Mouse (Mus musculus) cerebellum, adult 11 months (tissue): ENCODE data around the gene Cacna1d.

Experiments
- DNase-seq: peaks from one replicate; pipeline ENCODE4 v3.0.0; 2022

The Cacna1d gene

DNA sequence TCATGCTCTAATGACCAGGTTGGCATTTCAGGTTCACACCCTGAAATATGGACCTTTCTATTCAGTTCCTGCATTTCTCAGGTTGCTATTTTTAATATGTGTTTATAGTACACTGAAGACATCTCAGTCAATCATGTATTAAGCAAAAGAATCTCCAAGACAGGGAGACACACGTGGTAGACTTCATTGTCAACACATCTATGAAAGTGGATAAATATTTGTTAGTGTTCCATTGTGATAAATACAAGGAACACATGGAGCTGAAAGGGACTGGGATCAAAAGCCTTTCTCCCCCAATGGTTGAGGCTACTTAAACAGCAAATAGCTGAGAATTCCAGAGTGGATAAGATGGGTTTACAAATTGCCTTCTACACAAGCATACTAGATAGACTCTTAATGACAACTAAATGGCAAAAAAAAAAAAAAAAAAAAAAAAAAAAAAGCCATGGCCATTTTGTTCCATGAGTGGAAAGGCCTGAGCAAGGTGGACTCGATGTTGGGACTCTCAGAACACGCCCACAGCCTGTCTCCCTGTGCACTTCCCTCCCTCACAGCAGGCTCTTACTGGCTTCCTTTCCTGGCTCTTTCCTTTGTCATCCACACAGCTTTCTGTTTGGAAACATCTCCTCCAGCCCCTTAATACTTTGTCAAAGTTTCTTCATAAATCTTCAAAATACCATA, 127.6 kb downstream of the Cacna1d start:
- no peak for DNase-seq

DNA sequence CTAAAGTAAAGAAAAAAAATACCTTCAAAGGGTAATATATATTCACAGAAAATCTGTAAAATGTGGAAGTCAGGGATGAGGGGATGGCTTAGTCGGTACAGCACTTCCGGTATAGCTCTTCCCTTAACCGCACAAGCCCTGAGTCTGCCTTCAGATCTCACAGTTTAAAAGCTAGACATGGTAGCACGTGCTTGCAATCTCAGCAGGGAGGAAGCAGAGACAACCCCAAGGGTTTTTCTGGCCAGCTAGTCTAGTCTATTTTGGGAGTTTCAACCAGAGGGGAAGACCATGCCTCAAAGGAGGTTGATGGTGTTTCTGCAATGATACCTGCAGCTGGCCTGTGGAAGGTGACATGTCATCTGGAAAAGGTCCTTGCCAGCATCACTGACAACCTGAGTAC, 128.9 kb downstream of the Cacna1d start:
- no peak for DNase-seq

DNA sequence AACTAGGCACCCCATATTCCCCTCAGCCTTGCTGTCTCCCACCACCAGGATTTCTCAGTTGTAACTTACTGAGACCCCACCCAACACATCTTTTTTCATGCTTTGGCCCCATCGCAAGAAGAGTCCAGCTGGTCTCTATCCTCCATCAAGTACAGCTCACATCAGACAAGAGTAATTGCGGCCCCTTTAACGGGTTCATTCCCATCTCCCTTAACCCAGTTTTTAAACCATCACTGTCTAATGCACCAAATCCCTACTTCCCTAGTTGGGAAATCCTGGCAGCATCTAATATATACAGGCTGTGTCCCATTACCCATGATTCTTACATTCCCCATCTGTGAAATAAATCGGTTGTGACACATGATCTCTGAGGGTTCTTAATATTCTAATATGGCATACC, 130.8 kb downstream of the Cacna1d start:
- no peak for DNase-seq

DNA sequence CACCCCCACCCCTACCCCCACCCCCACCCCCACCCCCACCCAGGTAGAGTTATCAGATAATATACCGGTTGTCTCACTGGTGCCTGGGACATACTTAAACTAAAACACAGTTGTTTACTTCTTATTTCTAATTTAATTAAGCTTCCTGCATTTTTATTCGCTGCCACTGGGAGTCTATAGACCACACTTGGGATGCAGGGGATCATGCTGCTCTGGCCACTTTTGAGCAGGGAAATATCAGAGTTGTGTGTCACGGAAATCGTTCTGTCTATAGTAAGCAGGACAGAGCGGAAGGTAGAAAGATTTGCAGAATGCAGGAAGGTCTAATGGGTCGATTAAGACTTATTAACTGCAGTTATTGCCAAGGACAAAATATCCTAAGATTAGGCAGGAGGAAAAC, 131.3 kb downstream of the Cacna1d start:
- DNase-seq: no peak

DNA sequence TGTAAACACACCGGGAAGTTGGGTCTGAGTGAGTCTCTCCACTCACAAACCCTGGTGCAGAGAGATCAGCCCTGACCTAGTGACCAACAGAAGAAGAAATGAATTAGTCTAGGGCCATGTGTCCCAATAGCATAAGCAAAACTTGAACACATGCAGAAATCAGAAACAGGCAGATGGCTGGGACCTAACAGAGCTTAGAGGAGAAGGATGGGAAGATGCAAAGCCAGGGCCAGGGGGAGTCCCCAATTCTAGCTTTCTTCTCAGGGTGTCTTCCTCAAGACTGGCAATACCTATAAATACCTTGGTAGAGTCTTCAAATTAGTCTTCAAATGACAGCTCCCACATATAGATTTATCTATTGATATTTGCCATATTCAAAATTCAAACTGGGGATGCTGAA, 133.2 kb downstream of the Cacna1d start:
- DNase-seq: no peak

DNA sequence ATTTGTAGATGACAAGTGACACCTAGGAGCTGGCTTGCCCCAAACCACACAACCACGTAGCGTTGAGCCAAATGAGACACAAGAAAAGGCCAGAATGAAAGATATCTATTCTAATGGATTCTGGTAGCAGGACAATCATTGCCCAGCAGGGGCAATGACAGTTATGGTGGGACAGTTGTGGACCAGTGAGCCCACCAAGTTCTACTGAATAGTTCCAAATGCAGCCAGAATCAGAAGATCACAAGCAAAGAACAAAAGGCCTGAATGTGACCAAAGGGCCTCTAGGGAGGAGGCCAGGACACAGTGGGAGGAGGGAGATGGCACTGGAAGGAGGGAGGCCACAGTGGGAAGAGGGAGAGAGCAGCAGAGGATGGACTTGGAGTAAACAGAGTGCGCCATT, 134.8 kb downstream of the Cacna1d start:
- no peak for DNase-seq

DNA sequence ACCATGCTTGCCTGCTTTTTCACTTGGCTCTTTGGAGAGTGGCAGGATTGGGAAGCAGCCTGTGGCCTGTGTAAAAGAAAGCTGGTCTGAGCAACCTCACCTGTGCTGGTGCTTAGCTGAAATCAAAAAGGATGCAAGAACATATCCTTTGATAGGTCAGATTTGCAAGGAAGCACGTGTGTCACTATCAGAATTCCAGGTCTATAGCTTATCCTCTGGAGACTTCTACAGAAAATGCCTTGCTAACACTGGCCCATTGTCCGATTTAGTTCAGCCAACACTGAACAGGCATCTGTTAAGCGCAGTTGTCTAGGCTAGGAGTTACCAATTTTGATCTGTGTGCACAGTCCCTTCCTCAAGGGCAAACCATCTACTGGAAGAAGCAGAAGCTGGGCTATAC, 136.5 kb downstream of the Cacna1d start:
- DNase-seq: no peak

DNA sequence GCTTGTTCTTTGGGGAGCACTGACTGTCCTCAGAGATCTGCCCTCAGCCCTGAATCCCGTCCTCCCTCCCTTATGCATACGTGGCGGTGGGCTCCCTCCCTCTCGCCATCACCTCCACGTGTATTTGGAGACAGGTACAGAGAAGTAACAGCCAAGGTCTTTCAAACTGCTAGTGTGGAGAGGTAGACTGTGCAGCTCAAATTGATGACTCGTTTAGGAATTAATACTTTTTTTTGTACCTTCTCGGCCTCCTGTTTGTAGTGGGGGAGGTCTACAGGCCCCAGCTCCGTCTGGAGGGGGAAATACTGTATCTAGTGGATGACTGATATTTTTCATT, 137.2 kb downstream of the Cacna1d start:
- DNase-seq: peak; percentile 20

DNA sequence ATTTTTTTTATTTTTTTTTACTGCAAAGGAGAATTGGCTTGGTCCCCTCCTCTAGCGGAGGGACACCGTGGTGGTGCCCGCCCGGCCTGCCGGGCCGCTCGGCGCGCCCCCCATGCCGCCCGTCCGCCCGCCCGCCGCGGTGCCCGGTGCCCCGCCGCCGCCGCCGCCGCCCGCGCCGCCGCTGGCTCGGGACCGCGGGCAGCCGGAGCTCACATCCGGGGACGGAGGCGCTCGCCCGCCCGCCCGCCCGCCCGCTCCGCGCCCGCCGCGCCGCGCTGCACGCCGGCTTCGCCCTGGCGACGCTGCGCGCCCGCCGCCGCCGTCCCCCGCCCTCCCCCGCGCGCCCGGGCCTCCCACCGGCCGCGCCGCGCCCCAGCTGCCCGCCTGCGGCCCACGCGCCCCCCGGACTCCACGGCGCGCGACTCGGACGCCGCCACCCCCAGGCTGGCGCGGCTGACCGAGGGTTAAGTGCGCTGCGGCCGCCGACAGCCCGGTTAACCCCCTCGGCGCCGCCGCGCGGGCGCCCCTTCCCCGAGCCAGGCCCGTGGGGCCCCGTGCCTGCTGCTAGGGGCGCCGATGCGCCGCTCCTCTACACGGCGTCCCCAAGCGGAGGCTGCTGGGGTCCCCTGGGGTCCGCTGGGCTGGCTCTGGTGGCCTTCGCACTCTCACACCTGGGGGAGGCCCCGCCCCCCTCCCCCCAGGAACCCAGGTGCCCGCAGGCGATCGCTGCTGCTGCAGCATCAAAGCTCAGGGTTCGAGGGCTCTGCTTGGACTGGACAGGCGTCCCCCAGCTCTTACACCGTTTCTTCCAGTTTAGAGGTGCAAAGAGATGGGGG, 137.7 kb downstream of the Cacna1d start:
- peak; percentile 38 for DNase-seq

DNA sequence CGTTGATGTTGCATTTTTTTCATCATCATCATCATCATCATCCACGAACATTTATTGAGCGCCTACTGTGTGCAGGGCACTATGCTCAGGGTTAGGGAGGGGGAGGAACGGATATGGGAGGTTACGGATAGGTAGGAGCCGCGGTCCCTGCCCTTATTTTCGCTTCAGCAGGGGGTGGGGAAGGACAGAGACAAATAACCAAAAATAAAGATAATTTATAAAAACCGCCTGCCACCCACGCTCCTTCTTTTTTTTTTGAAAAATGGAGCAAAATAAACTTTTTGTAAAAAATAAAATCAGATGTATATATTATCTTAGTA, 138.3 kb downstream of the Cacna1d start:
- DNase-seq: no peak

DNA sequence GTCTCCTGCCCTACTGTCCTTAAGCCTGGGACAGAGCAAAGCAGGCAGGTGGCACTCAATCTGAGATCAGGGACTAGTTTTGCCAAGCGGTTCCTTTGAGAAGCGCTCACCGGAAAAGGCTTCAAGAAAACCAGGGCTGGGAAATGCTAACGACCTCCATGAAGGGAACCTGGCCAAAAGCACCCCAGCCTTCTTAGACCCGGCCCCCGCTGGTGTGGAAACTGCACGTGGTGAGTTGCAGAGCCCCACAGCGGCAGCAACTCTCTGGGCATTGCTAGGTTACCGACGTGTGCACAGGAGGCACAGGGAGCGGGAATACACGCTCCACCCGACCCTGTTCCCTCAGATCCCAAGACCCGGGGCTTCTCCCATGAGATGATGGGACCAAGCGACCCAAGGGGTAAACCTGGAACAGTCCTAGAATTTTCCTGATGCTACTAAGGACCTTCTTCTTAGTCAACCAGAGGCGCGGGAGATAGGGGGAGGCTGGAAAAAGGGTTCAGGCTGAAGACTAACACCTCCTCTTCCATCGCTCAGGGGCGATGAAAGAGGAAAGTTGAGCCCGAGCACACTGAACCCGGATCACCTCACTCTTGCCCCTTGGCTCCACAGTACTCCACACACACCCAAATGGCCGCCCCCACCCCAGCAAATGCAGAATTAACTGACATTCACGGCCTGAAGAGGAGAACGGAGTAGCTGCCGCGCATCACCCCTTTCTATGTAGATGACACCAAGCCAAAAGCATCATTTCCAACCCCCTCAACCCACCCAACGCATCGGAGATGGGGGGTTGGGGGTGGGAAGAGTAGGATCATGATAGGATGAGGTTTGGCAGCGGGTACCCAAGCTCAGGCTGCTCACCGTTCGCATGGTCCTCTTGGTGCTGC, 138.9 kb downstream of the Cacna1d start:
- peak; percentile 38 for DNase-seq

DNA sequence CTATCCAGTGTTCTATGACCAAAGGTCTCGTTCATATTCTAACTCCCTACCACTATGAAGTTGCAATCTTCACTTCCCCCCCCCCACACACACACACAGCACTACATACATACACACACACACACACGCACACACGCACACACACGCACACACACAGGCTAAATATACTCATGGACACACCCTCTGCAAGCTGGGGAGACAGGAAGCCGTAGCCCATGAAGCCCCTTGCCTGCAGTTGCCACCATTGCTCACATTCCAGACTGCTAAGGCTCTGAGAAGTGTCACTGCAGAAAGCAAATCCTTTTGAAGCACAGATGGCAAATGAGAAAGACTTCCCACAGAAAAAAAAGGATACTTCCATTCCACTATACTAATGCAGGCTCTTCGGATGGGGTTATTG, 141.0 kb downstream of the Cacna1d start:
- DNase-seq: no peak

DNA sequence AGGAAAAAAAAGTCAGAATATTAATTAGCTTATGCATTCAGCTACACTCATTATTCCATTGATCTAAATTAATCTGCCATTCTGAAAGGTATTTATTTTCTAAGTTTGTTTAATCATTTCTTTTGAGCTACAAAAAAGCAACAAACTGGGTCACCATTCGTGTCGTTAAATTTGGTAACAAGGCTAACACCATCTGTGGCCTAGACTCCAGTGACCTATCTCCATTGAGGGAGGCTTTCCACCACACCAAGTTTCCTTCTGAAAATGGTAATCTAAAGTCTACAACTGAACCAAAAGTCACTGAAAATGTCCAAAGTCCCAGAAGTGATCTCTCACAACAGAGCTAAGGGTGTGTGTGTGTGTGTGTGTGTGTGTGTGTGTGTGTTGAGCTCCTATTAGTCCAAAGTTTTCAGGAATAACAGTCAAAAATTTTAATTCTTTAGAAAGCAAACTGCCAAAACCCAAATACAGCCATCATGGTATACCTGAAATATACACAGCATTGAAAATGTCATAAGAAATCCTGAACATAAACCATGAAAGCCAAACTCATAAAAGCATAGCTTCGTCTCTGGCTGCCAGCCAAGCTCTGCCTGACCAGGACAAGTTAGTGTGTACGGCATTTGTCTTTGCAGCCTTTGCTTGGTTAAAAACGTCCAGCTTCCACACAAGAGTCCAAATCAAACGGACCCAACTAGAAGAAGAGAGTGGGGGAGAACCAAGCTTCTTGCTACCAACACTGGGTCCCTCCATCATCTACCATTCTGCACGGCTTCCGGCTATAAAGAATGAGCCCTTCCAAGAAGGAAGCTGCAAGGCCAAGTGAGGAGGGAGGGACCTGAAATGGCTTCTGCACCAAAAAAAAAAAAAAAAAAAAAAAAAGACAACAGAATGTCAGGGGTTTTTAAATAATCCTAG, 146.0 kb downstream of the Cacna1d start:
- no peak for DNase-seq

DNA sequence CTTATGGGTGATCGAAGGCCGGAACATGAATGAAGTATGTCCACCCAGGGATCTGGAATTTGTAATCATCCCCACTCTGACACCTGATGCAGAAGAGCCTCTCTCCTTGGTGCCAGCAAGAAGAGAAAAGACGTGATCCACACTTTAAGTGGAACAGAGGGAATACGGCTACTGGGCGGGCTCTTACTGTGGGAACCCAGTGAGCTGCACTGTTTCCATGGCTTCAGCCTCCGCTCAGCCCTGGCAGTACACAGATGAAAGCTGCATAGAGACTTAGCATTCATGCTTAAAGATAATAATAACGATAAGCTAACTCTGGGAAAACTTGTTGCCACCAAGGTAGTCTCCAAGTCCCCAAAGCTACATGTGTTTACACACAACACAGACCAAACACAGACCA, 147.5 kb downstream of the Cacna1d start:
- DNase-seq: no peak

DNA sequence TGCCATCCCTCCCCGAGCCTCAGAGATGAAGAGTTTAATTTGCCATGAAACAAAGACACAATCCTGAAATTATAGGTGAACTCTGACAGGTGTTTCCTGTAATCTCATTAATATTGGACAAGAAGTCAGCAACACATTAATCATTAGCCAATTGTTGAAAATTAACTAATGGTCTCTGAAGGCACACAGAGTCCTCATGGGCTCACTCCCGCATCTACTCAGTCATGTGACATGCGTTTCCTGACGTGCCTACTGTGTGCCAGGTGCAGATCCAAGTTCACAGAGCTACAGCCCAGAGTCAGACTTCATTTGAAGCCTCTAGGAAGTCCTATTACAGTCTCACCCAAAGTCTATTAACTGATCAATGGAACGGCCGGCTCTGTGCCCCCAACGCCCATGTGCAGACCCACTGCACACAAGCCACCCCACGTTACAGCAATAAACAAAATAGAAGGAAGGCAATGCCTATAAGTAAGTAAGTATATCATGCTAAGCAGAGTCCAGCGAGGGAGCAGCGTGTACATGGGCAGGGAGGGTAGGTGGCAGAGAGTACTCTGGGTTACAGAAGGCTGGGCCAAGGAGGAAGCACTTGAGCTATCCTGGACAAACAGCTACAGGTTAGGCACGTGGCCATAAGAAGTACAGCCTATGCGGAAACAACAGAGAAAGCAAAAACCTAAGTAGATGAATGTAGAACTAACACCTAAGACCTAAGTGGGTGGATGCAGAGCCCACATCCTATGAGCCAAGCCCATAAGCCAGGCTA, 149.2 kb downstream of the Cacna1d start:
- DNase-seq: no peak

DNA sequence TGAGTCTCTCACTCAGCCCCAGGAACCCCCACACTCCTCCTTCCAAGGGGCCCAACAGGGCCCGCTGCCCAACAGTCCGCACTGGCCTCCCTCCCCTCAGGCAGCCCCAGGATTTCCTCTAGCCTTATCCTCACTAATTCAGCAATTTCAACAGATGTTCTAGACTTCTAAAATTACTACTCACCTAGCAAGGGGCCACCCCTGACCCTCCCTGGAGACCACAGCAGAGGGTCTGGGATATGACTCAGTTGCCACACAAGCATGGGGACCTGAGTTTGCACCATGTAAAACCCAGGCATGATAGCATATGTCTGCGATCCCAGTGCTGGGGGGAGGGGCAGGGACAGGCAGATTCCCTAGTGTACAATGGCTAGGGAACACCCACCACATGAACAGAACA, 151.1 kb downstream of the Cacna1d start:
- no peak for DNase-seq

DNA sequence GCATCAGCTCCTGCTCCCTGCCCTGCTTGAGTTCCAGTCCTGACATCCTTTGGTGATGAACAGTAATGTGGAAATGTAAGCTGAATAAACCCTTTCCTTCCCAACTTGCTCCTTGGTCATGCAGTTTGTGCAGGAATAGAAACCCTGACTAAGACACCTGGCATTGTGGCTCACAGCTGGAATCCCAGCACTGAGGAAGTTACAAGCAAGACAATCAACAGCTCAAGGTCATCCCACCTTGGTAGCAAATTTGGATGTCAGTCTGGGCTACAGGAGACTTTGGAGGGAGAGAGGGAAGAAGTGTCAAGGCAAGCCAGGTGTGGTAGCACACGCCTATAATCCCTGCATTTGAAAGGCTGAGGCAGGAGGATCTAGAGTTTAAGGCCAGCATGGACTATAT, 159.4 kb downstream of the Cacna1d start:
- no peak for DNase-seq

DNA sequence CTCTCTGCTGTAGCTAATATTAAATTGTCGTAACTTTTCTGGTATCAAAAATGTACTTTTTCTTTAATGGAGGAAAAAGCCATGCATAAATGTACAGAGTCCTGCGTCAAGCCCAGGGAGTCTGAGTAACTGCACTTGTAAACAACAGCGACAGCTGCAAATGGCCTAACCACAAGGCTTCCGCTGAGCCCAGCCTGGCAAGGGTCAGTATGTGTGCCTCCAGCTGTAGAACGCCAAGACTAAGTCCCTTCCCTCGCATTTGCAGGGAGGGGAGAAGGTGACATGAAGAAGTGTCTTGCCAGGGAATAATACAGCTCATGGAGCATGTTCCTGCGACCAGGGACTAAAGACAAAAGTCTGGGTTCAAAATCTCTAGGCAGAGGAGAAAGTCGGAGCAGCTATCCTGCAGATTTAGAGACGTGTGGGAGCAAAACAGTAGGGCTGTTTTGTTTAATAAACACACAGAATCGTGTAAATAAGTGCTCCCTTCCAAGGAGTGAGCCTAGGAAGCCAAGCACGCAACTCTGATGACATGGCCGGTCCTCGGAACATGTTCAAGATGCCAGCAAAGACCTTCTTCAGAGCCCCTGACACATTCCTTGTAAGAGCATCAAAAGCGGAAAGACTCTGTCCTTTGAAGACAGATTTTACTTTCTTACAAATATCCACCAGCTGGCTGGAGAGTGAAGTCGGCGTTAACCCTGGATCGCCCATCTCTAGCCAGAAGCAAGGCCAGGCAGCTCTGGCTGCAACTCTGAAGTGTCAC, 160.7 kb downstream of the Cacna1d start:
- DNase-seq: no peak

DNA sequence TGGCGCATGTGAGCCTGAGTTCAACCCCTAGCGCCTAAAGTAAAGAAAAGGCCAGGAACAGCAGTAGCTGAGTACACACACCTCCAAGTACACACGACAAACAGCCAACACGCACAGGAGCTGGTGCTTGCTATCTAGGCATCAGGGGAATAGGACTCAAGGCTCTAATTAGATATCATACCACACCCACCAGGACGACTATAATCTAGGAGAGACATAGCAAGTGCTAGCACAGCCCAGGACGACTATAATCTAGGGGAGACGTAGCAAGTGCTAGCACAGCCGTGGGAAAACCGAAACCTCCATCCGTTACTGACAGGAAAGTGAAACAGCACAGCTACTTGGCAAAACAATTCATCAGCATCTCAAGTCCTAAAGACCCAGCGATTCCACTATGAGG, 162.1 kb downstream of the Cacna1d start:
- DNase-seq: no peak

DNA sequence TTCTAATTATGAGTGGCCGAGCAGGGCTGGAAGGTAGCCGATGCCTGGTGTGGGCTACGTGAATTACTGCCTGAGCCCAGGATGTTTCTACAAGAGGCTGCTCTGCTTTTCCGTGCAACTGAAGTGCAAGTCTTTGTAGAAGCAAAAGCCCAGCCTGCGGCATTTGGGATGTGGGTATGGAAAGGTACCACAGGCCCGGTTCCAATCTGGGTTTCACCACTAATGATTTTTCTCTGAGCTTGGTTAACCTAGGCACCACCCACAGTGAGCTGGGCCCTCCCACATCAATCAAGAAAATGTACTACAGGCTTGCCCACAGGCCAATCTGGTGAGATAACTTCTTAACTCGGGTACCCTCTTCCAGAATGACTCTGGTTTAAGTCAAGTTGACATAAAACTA, 163.8 kb downstream of the Cacna1d start:
- no peak for DNase-seq

DNA sequence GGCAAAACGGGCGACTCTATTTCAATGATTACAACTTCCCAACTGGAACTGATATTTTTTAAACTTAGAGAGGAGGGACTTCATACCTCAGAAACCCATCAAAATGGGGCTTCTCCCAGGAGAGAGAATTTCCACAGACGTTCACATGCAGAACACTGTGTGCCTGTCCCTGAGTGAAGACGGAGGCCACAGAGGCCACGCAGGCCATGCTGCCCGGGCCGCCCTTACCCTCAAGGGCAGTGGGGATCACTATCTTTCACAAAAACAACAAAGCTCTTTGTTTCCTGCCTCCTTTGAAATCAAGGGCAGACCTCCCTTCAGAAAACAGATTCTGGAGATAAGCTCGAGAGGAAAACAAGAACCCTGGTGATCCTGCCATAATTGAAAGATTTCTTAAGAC, 164.2 kb downstream of the Cacna1d start:
- no peak for DNase-seq
